ENCODE assay signal across 12 mouse cellular contexts in the genomic region with DNA sequence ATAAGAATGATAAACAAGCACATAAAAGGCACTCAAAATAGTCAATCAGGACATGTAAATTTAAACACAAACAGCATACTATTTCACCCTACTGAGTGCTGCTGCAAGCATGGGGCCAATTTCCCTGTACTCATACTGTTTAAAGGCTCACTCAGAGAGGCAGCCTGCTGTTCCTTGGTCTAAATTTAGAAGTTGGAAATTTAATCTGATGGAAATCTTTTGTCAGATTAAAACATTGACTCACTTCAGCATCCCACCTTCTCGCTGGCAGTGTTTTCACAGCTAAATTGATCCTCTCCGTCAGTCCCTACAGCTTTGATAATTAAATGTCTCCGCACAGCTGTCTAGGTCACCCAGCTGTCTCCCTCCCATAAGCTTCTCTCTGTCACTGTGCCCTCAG.
DNase-seq lines count a peak whose midpoint lies in the region.
"Had no signal": no experiment of that assay in that cellular context is flagged by ENCODE, and none has a peak within 500 bp of the region (broad histone marks: within the 10 kb centered on the region; RNA-seq: fewer than 3 reads in every experiment).

No protein-coding gene starts in this region.

- peak; percentile 1 for DNase-seq in retina, postnatal 1 day
- DNase-seq in retina, embryonic 14.5 days (ENCODE audit: low spot score): no peak
- DNase-seq in layer of hippocampus, adult 18-20 months (ENCODE audit: low spot score in 2 of 2): peak; percentile 1 to 43
- peak; percentile 14 to 15 for DNase-seq in left cerebral cortex, adult 9 months (ENCODE audit: low spot score in 2 of 2)
- DNase-seq in ovary, adult 18-20 months (ENCODE audit: low spot score): no peak
- DNase-seq in kidney, adult 18-20 months: no peak
- DNase-seq in adrenal gland, adult 2 months: no peak
- DNase-seq: adrenal gland, postnatal 25 days; cerebellum, adult 9-11 months; kidney, adult 9 months; kidney, postnatal 36 days; thymus, postnatal 4 days had no signal

Comparison
In these comparisons a context has a peak if more than half of its experiments do, and no peak if none do; other contexts are left out.
1. DNase-seq: peak in retina, postnatal 1 day (single experiment), layer of hippocampus, adult 18-20 months (2 of 2) and left cerebral cortex, adult 9 months (2 of 2); none in retina, embryonic 14.5 days (single experiment), ovary, adult 18-20 months (single experiment), kidney, adult 18-20 months (single experiment) and adrenal gland, adult 2 months (single experiment).